Mouse (Mus musculus) induced T-regulatory cell, adult 2 months (primary cell): ENCODE measurements at regions not wholly inside any gene's neighbourhood (a gene's known extent, or its start where the extent isn't known, plus 50 kb on each side); places are given as distances from the start of the nearest gene placed in this dataset.
A peak's percentile ranks its signal among the peaks of the same experiment; 100 is the strongest.

ENCODE experiments used
- DNase-seq: peaks from one replicate; pipeline ENCODE4 v3.0.0-alpha.2; 2012; ENCODE audit warnings: low read depth

GRCm38 (mm10) chrX:139392777-139393176 lies 59.3 kb downstream of the Trap1a start:
- no peak for DNase-seq

GRCm38 (mm10) chrX:139416701-139417100 lies 63.5 kb upstream of the D330045A20Rik start:
- DNase-seq = peak; percentile 51

- no peak for DNase-seq
Observed at GRCm38 (mm10) chrX:139419867-139420266, 60.3 kb upstream of the D330045A20Rik start.

- DNase-seq = peak; percentile 3
Observed at GRCm38 (mm10) chrX:139424307-139424706, 55.9 kb upstream of the D330045A20Rik start.
